Mouse (Mus musculus) kidney, adult 2 months (tissue): ENCODE measurements at regions not wholly inside any gene's neighbourhood (a gene's known extent, or its start where the extent isn't known, plus 50 kb on each side); places are given as distances from the start of the nearest gene placed in this dataset.

ENCODE experiments used
- DNase-seq: peaks from one replicate; pipeline ENCODE4 v3.0.0; 2021
- H3K27ac ChIP-seq: fragments of 200-500 bp; 2 replicates; pipeline ENCODE4 v1.5.1; 2012; ENCODE audit warnings: low read depth, low read length, control low read depth, inconsistent platforms; ENCODE audit not compliant: insufficient read depth
- H3K27me3 ChIP-seq: fragments of 200-500 bp; replicated peaks from 2 replicates; pipeline ENCODE4 v1.6.1; 2012; ENCODE audit warnings: mild to moderate bottlenecking, moderate library complexity, low read length, inconsistent platforms; ENCODE audit not compliant: control insufficient read depth, insufficient read depth
- H3K36me3 ChIP-seq: fragments of 200-500 bp; 2 replicates; pipeline ENCODE4 v1.6.1; 2012; ENCODE audit warnings: mild to moderate bottlenecking, moderate library complexity, low read length, inconsistent platforms; ENCODE audit not compliant: control insufficient read depth, insufficient read depth
- H3K4me1 ChIP-seq: fragments of 200-500 bp; 2 replicates; pipeline ENCODE4 v1.6.1; 2011; ENCODE audit warnings: low read length; ENCODE audit not compliant: control insufficient read depth, insufficient read depth
- H3K4me3 ChIP-seq: fragments of 200-500 bp; 2 replicates; pipeline ENCODE4 v1.5.1; 2011; ENCODE audit warnings: mild to moderate bottlenecking, low read depth, low read length, control low read depth; ENCODE audit not compliant: insufficient read depth
- CTCF ChIP-seq: fragments of 200-500 bp; conservative IDR thresholded peaks from 2 replicates; pipeline ENCODE4 v1.5.1; 2011; ENCODE audit warnings: low read depth, mild to moderate bottlenecking, control low read depth, low read length, moderate library complexity, mixed read lengths; ENCODE audit not compliant: insufficient read depth, insufficient read length
- POLR2A ChIP-seq: fragments of 200-500 bp; IDR thresholded peaks from one replicate; pipeline ENCODE4 v1.6.1; 2011; ENCODE audit warnings: low read depth, low read length, control low read depth
- WGBS: fragments of 180-500 bp; shearing (Covaris S2); methylation state at CpG from one replicate; pipeline ENCODE4 v1.1.7; 2018; 5-methylcytosine and 5-hydroxymethylcytosine counted together

DNA sequence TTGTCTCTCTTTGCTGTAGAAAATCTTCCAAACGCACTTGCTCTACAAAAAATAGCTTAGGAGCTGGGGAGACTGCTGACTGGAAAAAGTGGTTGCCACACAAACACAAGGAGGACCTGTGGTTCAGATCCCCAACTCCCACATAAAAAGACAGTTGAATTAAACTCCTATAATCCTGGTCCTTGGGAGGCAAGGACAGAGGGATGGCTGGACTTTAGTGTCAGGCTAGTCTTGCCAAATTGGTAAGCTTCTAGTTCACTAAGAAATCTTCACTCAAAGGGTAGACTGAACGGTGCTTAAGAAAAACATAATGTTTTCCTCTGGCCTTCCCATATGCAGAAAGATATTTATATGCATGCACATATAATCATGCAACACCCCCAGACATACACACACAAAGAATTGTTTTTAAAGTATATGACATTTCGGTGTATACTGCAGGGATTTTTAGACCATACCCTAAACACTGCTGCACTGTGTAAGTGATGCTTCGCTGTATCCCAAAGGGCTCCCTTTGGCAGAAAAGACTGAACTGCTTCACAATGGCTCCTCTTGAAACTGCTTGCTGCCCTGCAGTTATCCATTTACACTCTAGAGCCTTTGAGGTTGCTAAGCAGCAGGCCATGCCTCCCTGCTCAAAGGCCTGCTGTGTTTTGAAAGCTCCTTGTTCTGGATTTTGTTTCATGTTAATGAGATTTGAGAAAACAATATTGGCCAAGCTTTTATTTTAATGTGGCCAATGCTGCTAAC, 1299.3 kb downstream of the Zfp704 start:
- no peaks in the 10 kb centered on the region for H3K27me3 ChIP-seq
- WGBS: 63% methylated on average over 4 of the region's 4 CpGs
- DNase-seq: no peak
- no peak for TF ChIP-seq POLR2A
- TF ChIP-seq CTCF: no peak
- H3K36me3 ChIP-seq: no peaks in the 10 kb centered on the region
- H3K4me3 ChIP-seq: no peak overlapping the region
- H3K27ac ChIP-seq: no peak overlapping the region
- H3K4me1 ChIP-seq: no peaks in the 10 kb centered on the region

GRCm38 (mm10) chr3:8307296-8307695, 1302.6 kb downstream of the Zfp704 start:
- no peak overlapping the region for H3K4me3 ChIP-seq
- TF ChIP-seq POLR2A (no peak), CTCF (no peak)
- H3K27me3 ChIP-seq: no peaks in the 10 kb centered on the region
- 77% methylated on average over 3 of the region's 3 CpGs for WGBS
- H3K4me1 ChIP-seq: no peaks in the 10 kb centered on the region
- no peaks in the 10 kb centered on the region for H3K36me3 ChIP-seq
- DNase-seq: no peak
- H3K27ac ChIP-seq: no peak overlapping the region

GRCm38 (mm10) chr3:8304784-8305183, 1305.1 kb downstream of the Zfp704 start:
- H3K4me1 ChIP-seq: no peaks in the 10 kb centered on the region
- no peaks in the 10 kb centered on the region for H3K36me3 ChIP-seq
- DNase-seq: peak; percentile 8
- TF ChIP-seq POLR2A (no peak), CTCF (no peak)
- no peak overlapping the region for H3K4me3 ChIP-seq
- no peaks in the 10 kb centered on the region for H3K27me3 ChIP-seq
- no peak overlapping the region for H3K27ac ChIP-seq

GRCm38 (mm10) chr3:8293036-8293435, 1316.8 kb downstream of the Zfp704 start:
- no peaks in the 10 kb centered on the region for H3K27me3 ChIP-seq
- 33% methylated on average over 1 of the region's 1 CpGs for WGBS
- no peaks in the 10 kb centered on the region for H3K4me1 ChIP-seq
- no peaks in the 10 kb centered on the region for H3K36me3 ChIP-seq
- no peak overlapping the region for H3K4me3 ChIP-seq
- no peak for DNase-seq
- H3K27ac ChIP-seq: no peak overlapping the region
- TF ChIP-seq CTCF: no peak
- no peak for TF ChIP-seq POLR2A

DNA sequence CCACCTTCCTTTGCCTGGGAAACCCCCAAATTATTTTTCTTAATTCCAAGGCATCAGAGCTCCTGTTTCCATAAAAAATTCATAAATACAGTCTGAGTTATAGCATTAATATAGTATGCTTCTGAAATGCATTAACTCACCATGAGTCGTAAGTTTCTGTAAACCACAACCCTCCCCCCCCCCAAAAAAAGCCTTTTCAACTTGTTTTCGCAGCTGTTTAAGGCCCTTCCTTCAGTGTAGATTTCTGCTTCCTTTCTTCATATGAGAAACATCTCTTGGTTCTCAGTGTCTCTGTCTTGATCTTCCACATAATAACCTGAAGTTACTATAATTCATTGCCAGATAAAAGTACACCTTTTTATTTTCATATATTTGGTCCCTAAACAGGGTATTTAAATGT, 1320.3 kb downstream of the Zfp704 start:
- no peak for DNase-seq
- no peaks in the 10 kb centered on the region for H3K27me3 ChIP-seq
- H3K27ac ChIP-seq: no peak overlapping the region
- no peaks in the 10 kb centered on the region for H3K36me3 ChIP-seq
- H3K4me1 ChIP-seq: no peaks in the 10 kb centered on the region
- TF ChIP-seq CTCF (no peak), POLR2A (no peak)
- no peak overlapping the region for H3K4me3 ChIP-seq
- 82% methylated on average over 2 of the region's 2 CpGs for WGBS

DNA sequence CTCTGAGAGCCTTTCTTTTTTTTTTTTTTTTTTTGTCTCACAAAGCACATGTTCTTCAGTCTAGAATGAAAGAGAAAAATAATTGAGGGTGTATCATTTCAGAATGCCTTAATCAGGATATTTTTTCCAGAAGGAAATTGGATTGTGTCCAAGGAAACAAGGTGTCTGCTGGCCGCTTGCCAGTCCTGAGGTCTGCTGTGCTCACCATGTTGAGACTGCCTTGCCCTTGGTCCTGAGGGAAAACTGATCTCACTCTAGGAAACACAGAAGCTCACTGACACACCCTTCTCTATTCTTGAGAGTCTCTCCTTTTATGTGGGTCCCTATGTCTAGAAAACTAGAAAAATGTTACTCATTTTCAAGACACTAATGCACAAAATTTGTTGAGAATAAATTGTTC, 1321.4 kb downstream of the Zfp704 start:
- Histone ChIP-seq H3K27ac (no peak overlapping the region), H3K27me3 (no peaks in the 10 kb centered on the region), H3K36me3 (no peaks in the 10 kb centered on the region), H3K4me1 (no peaks in the 10 kb centered on the region), H3K4me3 (no peak overlapping the region)
- WGBS: 45% methylated on average over 1 of the region's 1 CpGs
- no peak for TF ChIP-seq CTCF
- no peak for TF ChIP-seq POLR2A
- DNase-seq: peak; percentile 28

DNA sequence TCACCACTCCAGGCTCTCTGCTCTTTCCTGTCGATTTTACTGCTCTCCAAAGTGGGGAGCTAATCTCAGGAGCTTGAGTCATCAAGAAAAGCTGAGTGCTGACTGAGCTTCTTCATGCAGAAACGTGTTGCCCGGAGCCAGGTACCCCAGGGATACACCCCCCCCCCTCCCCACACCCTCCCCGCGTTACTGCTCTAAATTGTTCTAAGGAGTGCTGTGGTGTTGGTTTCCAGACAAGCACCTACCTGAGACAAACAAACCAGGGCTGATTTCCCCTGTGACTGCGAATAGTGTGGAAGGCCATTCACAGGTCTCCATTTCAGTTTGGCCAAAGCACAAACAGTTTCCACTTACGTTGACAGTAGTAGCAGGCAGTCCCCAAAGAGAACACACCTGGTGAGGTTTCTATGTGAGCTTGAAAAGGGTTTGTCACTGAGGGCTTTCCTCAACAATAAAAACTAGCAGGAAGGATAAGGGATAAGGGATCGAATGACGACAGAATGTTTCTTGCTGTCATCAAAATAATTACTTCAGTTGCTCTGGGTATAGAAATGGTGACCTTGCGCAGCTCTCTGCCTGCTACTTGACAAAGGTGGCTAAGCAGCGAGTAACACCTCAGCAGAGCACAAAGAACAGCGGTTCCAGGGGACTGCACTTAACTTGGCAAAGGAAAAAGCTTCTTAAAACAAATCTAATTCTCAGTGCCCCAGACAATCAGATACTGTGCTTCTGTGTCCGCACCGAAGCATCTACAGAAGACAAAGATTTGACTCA, 1325.0 kb downstream of the Zfp704 start:
- no peaks in the 10 kb centered on the region for H3K36me3 ChIP-seq
- H3K4me1 ChIP-seq: no peaks in the 10 kb centered on the region
- H3K4me3 ChIP-seq: no peak overlapping the region
- DNase-seq: no peak
- TF ChIP-seq POLR2A (no peak), CTCF (no peak)
- H3K27ac ChIP-seq: no peak overlapping the region
- no peaks in the 10 kb centered on the region for H3K27me3 ChIP-seq
- WGBS: 59% methylated on average over 14 of the region's 14 CpGs
